Mouse (Mus musculus) erythroblast, embryonic 14.5 days (primary cell): ENCODE measurements around the gene Gm49361. TPM values are rescaled to one million over a fixed set of nuclear protein-coding genes. Genes with fewer than 3 reads are reported as not detected.

Source experiments
- H3K27me3 ChIP-seq: 2 replicates; pipeline ENCODE4 v1.6.1; 2012; ENCODE audit warnings: inconsistent platforms; ENCODE audit not compliant: control insufficient read depth
- H3K36me3 ChIP-seq: 2 replicates; pipeline ENCODE4 v1.6.1; 2012; ENCODE audit warnings: mild to moderate bottlenecking, inconsistent platforms; ENCODE audit not compliant: control insufficient read depth
- H3K4me1 ChIP-seq: 2 replicates; pipeline ENCODE4 v1.6.1; 2012; ENCODE audit warnings: inconsistent platforms; ENCODE audit not compliant: control insufficient read depth
- H3K4me3 ChIP-seq: replicated peaks from 2 replicates; pipeline ENCODE3; 2012; ENCODE audit warnings: moderate library complexity, mild to moderate bottlenecking, inconsistent platforms
- H3K9me3 ChIP-seq: 2 replicates; pipeline ENCODE4 v1.6.1; 2012; ENCODE audit warnings: low read length, inconsistent platforms, mixed read lengths; ENCODE audit not compliant: control insufficient read depth
- GATA1 ChIP-seq: IDR thresholded peaks from 2 replicates; pipeline ENCODE4 v1.6.1; 2012; ENCODE audit warnings: low read length, inconsistent platforms, mixed read lengths
- TAL1 ChIP-seq: IDR thresholded peaks from 3 replicates; pipeline ENCODE4 v1.6.1; 2012; ENCODE audit warnings: low read length, inconsistent platforms, mixed read lengths
- polyA plus RNA-seq: library from polyadenylated mRNA; stranded (reverse); fragments of >175 nt; gene quantifications from 2 replicates; pipeline ENCODE4 v1.2.3, GENCODE M21; 2012

Gm49361 gene
- polyA plus RNA-seq, 1 experiment: 0.20 TPM

GRCm38 (mm10) chr14:57687441-57687840, 58.5 kb downstream of the Gm49361 start:
- no peak for TF ChIP-seq GATA1
- no peak for TF ChIP-seq TAL1
- peaks cover 5% of the 10 kb centered on the region for H3K9me3 ChIP-seq
- H3K4me3 ChIP-seq: no peak overlapping the region
- peaks cover 42% of the 10 kb centered on the region for H3K4me1 ChIP-seq
- H3K36me3 ChIP-seq: peaks cover 26% of the 10 kb centered on the region
- no peaks in the 10 kb centered on the region for H3K27me3 ChIP-seq

- H3K36me3 ChIP-seq: peaks cover 21% of the 10 kb centered on the region
- no peaks in the 10 kb centered on the region for H3K27me3 ChIP-seq
- TF ChIP-seq TAL1 (no peak), GATA1 (no peak)
- peaks cover 35% of the 10 kb centered on the region for H3K4me1 ChIP-seq
- peaks cover 5% of the 10 kb centered on the region for H3K9me3 ChIP-seq
- H3K4me3 ChIP-seq: no peak overlapping the region
Measured at GRCm38 (mm10) chr14:57686647-57687046, 59.3 kb downstream of the Gm49361 start.

- Histone ChIP-seq H3K4me3 (no peak overlapping the region), H3K27me3 (no peaks in the 10 kb centered on the region), H3K4me1 (peaks cover 14% of the 10 kb centered on the region), H3K9me3 (no peaks in the 10 kb centered on the region), H3K36me3 (peaks cover 5% of the 10 kb centered on the region)
- TF ChIP-seq TAL1 (no peak), GATA1 (no peak)
Measured at GRCm38 (mm10) chr14:57684579-57684978, 61.3 kb downstream of the Gm49361 start.

- Histone ChIP-seq H3K36me3 (no peaks in the 10 kb centered on the region), H3K27me3 (no peaks in the 10 kb centered on the region), H3K4me3 (no peak overlapping the region), H3K9me3 (no peaks in the 10 kb centered on the region), H3K4me1 (peaks cover 4% of the 10 kb centered on the region)
- TF ChIP-seq GATA1 (no peak), TAL1 (no peak)
Measured at GRCm38 (mm10) chr14:57682751-57683150, 63.2 kb downstream of the Gm49361 start.

- no peaks in the 10 kb centered on the region for H3K27me3 ChIP-seq
- H3K4me3 ChIP-seq: no peak overlapping the region
- no peaks in the 10 kb centered on the region for H3K36me3 ChIP-seq
- no peak for TF ChIP-seq TAL1
- no peak for TF ChIP-seq GATA1
- H3K9me3 ChIP-seq: no peaks in the 10 kb centered on the region
- peaks cover 2% of the 10 kb centered on the region for H3K4me1 ChIP-seq
Measured at GRCm38 (mm10) chr14:57679958-57680535, 65.9 kb downstream of the Gm49361 start.

- no peaks in the 10 kb centered on the region for H3K4me1 ChIP-seq
- H3K9me3 ChIP-seq: no peaks in the 10 kb centered on the region
- no peaks in the 10 kb centered on the region for H3K36me3 ChIP-seq
- H3K4me3 ChIP-seq: no peak overlapping the region
- TF ChIP-seq GATA1 (no peak), TAL1 (no peak)
- no peaks in the 10 kb centered on the region for H3K27me3 ChIP-seq
Measured at GRCm38 (mm10) chr14:57679523-57679922, 66.4 kb downstream of the Gm49361 start.

GRCm38 (mm10) chr14:57675481-57675880, 70.4 kb downstream of the Gm49361 start:
- Histone ChIP-seq H3K36me3 (no peaks in the 10 kb centered on the region), H3K27me3 (no peaks in the 10 kb centered on the region), H3K4me1 (no peaks in the 10 kb centered on the region), H3K4me3 (no peak overlapping the region), H3K9me3 (no peaks in the 10 kb centered on the region)
- TF ChIP-seq TAL1: no peak

GRCm38 (mm10) chr14:57665628-57665950, 80.3 kb downstream of the Gm49361 start:
- TF ChIP-seq GATA1 (no peak), TAL1 (no peak)
- peaks cover 20% of the 10 kb centered on the region for H3K36me3 ChIP-seq
- no peaks in the 10 kb centered on the region for H3K9me3 ChIP-seq
- H3K4me1 ChIP-seq: peaks cover 45% of the 10 kb centered on the region
- no peaks in the 10 kb centered on the region for H3K27me3 ChIP-seq
- peak overlapping the region; percentile 68 for H3K4me3 ChIP-seq

- Histone ChIP-seq H3K9me3 (no peaks in the 10 kb centered on the region), H3K36me3 (peaks cover 20% of the 10 kb centered on the region), H3K4me3 (peak within 1 kb of the TSS; percentile 68), H3K4me1 (peaks cover 45% of the 10 kb centered on the region), H3K27me3 (no peaks in the 10 kb centered on the region)
- no peak for TF ChIP-seq GATA1
- no peak for TF ChIP-seq TAL1
Measured at GRCm38 (mm10) chr14:57664822-57665627, 80.9 kb downstream of the Gm49361 start, which contains the start of gene Xpo4. Gene Xpo4 (minus strand): TSS chr14:57665430.
